Mouse (Mus musculus): ENCODE data around the gene Cited2.

Cited2 gene

DNA sequence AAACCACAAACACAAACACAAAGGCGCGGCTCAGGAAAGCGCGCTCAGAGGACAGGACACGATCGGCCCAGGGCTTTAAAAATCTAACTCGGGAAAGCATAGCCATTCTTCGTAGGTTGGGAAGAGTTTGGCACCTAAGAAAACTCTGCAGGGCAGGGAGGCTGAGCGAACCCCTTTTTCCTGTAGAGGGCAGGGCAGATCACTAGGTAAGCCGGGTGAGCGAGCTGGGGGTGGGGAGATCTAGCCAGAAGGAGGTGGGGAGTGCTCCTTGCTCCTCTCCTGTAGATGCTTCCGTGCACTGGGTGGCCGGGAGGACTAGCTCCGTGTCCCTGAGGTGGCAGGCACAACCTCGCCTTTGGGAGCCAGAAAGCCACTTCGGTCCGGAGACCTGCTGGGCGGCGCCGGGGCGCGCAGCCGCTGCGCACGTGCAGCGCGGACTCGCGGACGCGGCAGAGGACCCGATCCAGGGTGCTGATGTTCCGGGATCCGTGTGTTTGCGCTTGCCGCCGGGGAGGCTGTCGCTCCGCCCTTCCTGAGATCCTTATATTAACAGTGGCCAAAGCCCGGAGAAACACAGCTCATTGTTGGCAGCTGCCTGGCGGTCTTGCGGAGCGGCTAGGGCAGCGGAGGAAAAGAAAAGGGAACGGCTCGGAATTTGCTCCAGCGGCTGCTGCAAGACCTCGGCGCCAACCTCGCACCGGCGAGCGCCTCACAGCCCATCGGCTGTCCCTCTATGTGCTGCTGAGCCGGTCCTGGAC, at the start of gene Cited2:
Gene Cited2, plus strand, starts transcription at position 566 of the 758 bp plus-strand sequence.
- peak; percentile 94 for DNase-seq (ENCODE audit: low read depth, low spot score)

DNA sequence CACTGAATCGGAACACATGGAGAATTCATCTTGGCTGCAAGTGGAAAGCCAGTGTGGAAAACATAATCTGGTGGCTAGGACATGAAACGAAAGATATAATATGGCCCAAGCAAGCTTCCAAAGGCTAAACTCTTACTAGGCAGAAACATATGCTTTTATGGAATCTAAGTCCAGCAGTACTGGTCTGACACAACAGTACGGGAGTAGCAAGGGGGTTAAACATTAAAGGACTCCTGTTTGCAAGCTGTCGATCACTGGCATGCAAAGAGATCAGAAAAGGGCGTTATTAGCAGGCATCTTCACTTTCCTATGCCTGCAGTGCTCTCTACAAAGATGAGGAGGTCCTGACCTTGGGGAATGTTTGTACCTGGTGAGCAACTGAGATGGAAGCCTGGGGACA, 48.6 kb upstream of the Cited2 start:
- DNase-seq (ENCODE audit: low read depth, low spot score): no peak

DNA sequence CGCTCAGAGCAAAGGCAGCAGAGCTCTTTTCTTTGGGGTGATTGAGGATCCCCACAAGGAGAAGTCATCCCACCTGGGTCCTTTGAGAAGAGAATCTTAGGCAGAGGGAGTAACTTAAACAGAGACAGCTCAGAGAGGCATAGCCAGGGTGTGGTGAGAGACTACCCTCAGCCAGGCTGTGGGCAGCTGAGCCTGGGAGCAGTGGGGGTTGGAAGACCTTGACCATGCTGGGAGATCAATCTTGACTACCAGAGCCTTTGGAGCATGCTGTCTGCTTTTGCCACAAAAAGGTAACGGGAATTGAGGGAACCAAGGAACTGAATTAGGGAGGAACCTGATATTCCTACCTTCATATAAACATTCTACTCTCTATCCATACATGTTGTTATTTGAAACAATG, 48.1 kb upstream of the Cited2 start:
- DNase-seq (ENCODE audit: low read depth, low spot score): no peak

DNA sequence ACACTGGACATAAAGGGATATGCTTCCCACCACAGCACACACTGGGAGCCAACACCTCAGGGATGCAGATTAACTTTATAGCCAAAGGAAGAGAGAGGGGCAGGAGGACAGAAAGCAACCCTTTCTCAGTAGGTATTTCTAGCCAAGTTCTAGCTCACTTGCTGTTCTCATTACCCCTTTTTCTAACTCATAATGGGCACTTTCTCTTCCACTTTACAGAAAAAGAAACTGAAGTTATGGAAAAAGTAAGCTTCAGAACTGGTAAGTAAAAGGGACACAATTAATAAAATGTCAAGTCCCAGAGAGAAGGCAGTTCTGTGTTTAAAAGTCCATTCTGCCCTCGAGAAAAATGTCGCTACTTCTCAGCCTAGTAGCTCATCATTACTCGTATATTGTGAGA, 46.6 kb upstream of the Cited2 start:
- no peak for DNase-seq (ENCODE audit: low read depth, low spot score)

DNA sequence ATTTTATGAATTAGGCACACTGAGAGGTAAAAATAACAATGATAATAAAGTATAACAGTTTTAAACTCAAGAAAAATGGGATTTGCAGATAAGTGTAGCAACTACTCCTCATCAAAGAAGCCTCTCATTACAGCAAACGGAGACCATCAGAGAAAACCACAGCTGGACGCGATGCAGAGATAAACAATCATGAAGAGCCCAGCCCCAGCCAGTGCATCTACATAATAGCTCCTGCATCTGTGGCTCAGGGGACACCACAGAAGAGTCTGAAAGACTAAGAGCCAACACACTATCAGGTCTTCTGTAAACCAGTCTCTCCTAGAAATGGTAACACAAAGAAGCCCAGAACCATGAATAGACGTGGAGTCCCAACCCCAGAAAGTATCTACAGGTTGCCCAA, 45.7 kb upstream of the Cited2 start:
- no peak for DNase-seq (ENCODE audit: low read depth, low spot score)

DNA sequence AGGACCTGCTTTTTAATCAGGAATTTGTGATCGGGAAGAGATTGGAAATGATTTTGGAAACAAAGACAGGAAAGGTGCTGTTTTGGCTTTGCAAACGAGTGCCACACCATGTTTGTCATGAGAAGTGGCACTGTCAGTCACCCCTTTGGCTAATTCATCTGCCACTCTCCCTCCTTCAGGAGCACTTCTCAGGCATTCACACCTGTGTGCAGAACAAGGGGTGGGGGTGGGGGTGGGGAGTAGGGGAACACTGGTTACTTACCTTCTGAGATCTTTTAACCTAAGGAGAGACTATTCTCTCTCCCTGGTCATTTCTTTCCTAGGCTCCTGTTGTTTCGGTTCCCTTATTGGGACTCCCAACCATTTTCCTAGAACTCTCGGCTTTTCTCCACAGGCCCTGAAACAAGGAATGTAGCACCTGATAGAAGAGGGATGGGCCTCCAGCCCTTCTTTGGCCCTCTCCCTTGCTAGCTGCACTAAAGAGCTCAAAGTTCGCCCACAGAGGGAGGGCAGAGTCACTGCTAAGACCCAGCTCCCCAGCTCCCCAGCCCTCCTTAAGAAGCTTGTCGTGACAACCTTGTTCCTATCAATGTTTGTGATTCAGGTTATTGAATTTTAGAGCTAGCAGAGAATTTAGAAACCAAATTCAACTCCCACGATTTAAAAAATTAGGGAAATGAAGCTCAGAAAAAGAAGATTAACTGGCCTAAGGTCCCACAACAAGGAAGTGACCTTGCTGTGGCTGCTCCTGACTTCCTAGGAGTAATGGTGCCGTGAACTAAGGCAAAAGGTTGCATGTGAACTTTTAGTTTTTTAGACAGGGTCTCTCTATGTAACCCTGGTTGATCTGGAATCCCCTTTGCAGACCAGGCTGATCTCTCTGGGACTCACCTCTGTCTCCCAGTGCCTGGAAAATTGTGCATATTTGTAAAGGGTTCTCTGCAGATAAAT, 42.3 kb upstream of the Cited2 start:
- DNase-seq (ENCODE audit: low read depth, low spot score): no peak

DNA sequence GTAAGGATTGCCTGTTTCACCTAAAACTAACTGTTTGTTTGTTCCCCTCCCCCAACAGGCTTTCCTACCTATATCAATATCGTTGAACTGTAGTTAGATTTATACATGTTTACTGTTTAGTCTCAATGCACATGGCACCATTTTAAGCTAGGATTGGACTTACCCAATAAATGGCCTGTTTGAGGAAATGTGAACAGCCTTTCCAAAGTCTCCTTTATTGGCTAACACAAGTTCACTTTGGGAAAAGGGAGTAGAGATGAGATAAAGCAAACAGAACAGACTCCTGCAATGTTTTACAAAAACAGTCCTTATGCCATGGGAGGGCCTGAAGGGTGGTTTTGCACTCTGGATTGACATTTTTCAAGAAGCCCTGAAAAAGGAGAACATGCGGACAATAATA, 41.6 kb upstream of the Cited2 start:
- DNase-seq (ENCODE audit: low read depth, low spot score): no peak

DNA sequence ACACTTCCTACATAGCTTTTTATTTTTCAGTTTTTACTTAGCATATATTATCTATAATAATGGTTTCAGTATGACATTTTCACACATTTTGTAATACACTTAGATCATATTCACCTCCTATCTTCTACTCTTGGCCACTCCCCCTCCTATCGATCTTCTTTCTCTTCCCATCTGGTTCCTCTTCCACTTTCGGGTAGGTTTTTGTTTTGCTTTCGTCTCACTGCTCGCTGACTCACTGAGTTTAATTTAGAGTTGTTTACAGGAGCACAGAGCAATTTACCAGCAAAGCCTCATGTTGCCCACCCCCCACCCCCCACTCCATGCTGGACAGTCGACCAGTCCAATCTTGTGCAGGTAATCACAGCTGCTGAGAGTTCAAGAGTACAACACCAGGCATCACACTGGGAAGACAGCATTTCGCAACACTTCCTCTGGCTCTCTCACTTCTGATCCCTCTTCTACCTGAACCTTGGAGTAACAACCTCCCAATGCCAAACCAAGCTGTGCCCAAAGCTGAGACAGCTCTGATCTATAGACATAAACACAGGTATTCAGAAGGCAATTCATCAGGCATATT, 39.1 kb upstream of the Cited2 start:
- no peak for DNase-seq (ENCODE audit: low read depth, low spot score)

DNA sequence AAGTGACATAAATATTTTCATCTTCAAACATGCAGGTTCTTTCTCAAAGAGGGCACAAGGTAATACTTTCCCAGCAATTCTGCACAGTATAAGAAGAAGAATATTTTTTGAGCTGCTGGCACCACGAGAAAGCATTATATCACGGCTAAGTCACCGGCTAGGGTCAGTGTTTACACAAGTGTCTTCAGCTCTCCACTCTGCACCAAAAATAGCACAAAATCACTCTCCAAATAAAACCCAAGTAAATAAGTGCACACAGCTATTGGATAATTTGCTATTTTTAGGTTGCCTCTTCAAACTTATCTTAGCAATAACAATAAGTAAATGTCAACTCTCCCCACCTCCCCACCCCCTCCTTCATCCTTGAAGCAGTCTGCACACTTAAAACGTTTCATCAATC, 33.2 kb upstream of the Cited2 start:
- DNase-seq (ENCODE audit: low read depth, low spot score): no peak

DNA sequence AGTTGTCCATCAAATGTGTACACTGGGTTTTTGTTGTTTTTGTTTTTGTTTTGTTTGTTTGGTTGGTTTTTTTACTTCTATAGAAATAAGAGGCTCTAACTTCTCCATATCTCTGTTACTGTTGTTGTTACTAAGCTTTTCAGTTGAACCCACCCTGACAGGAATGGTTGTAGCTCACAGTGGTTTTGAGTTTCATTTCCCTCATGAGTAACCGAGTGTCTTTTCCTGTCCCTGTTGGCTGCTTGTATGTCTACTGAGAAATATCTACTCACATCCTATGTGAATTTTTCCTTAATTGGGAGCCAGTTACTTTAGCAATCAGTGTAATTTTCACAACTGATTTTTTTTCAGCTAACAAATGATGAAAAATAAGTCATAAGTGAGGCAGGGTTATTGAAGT, 31.3 kb upstream of the Cited2 start:
- no peak for DNase-seq (ENCODE audit: low read depth, low spot score)

DNA sequence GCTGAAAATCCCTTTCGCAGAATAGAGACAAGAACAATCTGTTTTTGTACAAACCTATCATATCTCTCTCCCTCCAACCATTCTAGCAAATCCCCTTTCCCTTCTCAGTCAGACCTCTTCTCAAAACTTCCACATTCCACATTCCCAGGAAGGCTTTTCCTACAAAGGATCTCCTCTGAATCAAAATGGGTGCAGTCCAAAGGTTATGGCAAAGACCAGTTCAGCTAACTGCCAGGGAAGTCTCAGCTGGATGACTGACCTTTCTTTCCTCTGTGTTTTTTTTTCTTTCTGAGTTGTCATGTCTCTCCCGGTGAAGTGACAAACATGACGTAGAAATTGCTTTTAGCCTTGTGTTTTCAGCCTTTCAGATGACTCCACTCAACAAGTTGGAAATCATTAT, 27.2 kb upstream of the Cited2 start:
- DNase-seq (ENCODE audit: low read depth, low spot score): no peak

DNA sequence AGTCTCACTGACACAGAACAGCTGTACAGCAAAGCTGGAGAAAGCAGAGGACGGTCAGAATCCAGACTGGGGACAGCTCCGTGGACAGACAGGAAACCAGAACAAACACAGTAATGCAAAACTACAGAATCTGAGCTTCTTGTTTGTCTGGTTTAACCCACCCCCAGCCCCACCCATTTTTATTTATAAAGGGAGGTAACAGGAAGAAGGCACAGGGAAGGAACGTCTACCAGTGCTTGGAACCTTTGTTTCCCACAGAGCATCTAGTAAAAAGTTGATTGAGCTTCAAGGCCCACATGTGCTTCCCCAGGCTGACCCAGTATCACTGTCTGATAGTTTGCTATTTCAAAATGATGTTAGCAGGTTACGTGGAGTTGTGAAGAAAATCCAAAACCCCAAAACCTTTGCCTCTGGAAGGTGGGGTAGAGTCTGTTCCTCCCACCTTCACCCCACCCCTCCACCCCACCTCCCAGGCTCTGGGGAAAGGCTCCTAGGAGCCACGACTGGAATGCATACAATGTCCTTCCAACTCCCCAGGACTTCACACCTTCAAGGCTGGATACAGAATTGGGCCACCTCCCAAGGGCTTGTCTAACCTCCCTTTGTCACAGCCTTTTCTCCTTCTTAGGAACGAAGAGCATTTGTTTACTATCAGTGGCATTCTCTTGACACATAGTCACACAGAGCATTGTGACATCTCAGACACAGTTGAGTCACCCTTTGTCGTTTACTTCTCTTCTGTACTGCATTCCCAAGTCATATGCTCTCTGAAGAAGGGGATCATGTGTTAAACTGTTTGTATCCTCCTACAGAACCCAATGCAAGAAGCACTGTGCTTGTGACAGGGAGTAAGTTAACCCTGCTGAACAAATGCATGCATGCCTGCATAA, 25.4 kb upstream of the Cited2 start:
- peak; percentile 72 for DNase-seq (ENCODE audit: low read depth, low spot score)

DNA sequence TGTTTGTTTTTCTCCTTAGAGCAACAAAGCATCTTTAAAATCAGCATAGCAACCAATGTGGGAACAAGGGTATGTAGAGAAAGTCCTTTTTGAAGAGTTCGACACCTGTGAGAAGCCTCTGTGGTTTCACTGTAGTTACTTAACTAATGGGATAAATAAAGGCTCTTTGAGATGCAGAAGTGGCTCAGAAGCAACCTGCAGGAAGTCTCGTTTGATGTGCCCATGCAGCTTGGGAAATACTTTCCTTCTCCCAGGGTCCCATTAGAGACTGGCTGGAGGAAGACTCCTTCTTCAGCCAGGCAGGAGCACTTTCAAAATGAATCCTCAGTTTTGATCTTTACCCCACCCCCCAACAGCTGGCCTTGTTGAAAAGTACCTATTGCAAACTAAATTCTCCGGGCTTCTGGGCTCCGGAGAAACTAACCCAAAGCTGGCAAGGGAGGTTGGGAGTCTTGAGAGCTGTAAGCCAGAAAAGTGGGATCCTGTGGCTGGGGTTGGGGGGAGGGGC, 17.5 kb upstream of the Cited2 start:
- DNase-seq (ENCODE audit: low read depth, low spot score): peak; percentile 55

DNA sequence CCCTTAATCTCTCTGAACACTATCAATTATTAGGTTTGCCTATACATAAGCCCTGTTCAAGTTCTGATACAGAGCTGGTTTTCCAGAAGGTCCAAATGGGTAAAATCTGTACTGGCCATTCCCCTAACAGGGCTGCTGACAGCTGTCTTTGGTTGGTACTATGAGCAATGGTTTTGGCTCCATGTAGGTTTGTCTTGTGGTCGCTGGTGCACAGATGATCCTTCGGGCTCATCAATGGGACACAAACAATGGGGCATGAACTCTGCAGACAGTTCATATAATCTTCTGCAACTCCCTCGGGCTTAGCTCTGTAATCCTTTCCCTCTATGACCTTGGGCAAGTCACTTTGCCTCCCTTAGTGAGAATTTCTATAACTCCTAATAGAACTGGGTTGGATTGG, 12.3 kb upstream of the Cited2 start:
- DNase-seq (ENCODE audit: low read depth, low spot score): no peak

DNA sequence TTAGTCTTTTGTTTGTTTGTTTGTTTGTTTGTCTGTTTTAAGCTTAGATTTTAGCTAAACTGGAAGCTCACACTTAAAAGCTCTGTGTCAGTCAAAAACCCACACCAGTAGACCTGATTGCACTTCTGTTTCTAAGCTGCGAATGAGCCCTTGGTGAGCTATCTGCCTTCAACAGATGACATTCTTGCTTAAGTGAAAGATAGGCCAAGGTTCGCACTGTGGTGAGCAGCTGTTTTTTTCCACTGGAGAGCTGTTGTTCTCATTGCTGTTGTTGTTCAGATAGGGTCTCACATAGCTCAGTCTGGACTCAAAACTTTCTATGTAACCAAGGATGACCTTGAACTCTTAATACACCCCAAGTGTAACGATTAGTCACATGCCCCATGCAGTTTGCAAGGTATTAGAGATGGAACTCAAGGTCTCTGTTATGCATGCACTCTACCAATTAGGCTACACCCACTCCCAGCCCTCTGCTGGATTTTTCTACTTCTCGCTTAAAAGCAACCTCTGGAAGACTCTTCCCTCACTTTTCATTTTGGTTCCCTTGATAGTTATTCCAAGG, 3.9 kb upstream of the Cited2 start:
- peak; percentile 67 for DNase-seq (ENCODE audit: low read depth, low spot score)

DNA sequence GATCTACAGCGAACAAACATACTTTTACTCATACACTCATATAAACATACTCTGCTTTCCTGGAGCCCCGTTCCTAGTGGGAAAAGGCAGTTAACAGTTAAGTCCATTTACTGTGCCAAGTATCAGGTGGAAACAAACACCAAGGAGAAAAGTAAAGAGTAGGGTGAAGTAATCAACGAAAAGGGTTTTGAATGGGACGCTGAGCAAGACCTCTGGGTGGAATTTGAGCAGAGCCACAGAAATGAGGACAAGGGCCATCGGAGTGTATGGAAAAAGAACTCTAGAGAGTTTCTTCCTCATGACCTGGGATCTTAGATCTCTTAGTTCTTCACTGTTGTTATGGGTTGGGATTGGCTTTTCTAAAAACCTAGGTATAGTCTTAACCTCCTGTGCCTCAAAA, 3.4 kb upstream of the Cited2 start:
- DNase-seq (ENCODE audit: low read depth, low spot score): no peak

DNA sequence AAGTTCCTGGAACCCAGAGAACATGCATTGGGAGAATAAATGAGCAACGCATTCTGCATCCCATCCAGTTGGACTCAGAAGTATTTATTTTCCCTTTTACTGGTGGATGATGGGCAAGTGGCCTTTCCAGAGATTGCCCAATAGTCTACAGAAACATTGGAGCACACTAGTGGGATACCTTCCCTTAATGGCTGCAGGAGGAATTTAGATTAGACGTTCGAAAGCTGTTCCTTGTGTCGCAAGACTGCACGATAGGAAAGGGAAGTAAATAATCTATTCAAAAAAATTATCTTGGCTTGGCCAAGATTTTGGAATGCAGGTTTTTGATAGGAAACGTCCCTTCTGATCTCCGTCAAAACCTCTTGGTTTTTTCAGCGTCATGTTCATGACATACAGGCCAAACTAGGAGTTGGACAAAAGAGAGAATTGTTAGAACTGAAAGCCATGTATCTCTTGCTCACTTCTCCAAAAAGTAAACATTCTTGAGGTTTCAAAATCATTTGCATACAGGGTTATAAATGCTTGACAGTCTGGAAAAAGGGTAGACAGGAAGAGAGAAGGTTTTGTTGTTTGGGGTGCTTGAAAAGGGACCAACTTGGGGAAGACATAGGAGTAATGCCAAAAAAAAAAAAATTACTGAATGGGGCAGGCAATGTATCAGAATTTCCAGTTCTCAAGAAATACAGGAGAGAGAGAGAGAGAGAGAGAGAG, 2.0 kb upstream of the Cited2 start:
- DNase-seq (ENCODE audit: low read depth, low spot score): no peak

DNA sequence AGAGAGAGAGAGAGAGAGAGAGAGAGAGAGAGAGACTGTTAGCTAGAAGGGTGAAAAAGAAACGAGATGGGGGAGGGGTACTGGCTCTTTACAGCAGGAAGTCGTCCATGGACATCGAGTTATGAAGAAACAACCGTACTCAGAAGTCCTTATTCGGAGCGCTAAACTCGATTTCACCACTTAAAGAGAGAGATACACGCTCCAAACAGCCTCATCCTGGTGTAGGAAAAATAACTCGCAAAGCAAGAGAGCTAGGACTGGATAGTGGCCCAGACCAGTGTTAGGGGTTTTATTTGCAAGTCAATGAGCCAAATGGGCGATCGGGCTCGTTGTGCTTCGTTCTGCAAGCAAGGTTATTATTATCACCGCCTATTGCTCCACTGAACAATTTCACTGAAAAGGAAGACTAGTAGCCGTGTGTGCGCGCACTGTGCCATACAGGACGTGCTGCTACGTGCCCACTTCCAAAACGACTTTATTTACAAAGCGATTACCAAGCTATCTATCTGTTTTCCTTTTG, 1.4 kb upstream of the Cited2 start:
- peak; percentile 34 for DNase-seq (ENCODE audit: low read depth, low spot score)

DNA sequence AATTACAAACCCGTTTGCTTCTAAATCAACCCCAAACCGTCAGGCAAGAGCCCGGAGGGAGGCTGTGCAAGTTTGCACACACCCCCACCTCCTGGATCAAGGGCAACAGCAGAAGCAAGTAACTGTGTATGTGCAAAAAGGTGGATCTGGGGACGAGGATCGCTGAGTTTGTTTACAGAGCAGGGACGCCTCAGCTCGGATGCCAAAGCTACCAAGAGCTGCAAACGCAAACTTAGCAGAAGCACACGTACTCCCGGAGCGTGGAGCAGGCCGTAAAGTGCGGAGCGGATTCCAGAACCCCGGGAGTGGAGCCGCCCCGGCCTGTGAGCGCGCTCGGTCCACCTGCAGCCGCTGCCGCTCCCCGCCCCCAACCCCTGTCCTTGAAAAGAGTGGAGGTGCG, 860 bp upstream of the Cited2 start:
- peak; percentile 94 for DNase-seq (ENCODE audit: low read depth, low spot score)

DNA sequence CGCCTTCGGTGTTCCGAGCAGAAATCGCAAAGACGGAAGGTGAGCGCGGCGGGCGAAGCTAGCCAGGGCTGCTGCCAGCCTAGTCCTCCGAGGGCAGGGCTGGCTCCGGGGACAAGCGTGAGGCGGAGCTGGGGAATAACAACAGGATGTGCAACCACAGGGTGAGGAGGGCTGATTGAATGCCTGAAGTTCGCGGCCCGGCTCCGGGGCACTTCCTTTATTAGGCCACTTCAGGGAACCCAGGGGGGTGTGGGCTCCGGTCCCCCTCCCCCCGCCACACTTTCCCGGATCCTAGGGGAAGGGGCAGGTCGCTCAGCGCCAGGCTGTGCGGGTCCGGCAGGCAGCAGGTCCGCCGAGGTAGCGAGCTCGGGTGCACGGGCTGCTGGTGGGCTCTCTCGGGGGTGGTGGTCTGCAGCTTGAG, 413 bp downstream of the Cited2 start:
- peak; percentile 63 for DNase-seq (ENCODE audit: low read depth, low spot score)

Measured in ES-CJ7 (cell line).